Mouse (Mus musculus) stomach, embryonic 16.5 days (tissue): ENCODE results near the gene Hic2. TPM values are rescaled to one million over a fixed set of nuclear protein-coding genes. Genes with fewer than 3 reads are reported as not detected.

ENCODE experiments used
- ATAC-seq: fragments of 200-750 bp; cut with Nextera tagmentation; 2 replicates; pipeline ENCODE4 v1.8.0; 2017; ENCODE audit warnings: moderate number of reproducible peaks, moderate TSS enrichment; ENCODE audit not compliant: insufficient read depth, low FRiP score
- H3K27ac ChIP-seq: fragments of 300-500 bp; sonication (generic); 2 replicates; pipeline ENCODE4 v1.5.1; 2014; ENCODE audit warnings: low read length
- H3K27me3 ChIP-seq: fragments of 300-500 bp; sonication (generic); 2 replicates; pipeline ENCODE4 v1.6.1; 2014; ENCODE audit warnings: low read length, control low read depth, mixed read lengths; ENCODE audit not compliant: control insufficient read depth, insufficient read depth
- H3K36me3 ChIP-seq: fragments of 300-500 bp; sonication (generic); 2 replicates; pipeline ENCODE4 v1.6.1; 2014; ENCODE audit warnings: low read length; ENCODE audit not compliant: control insufficient read depth, insufficient read depth
- H3K4me1 ChIP-seq: fragments of 300-500 bp; sonication (generic); 2 replicates; pipeline ENCODE4 v1.6.1; 2014; ENCODE audit warnings: low read length, control low read depth, mixed read lengths; ENCODE audit not compliant: control insufficient read depth, insufficient read depth
- H3K4me2 ChIP-seq: fragments of 300-500 bp; sonication (generic); 2 replicates; pipeline ENCODE4 v1.6.1; 2014; ENCODE audit warnings: low read depth, low read length, mixed read lengths
- H3K4me3 ChIP-seq: fragments of 300-500 bp; sonication (generic); replicated peaks from 2 replicates; pipeline ENCODE4 v1.5.1; 2014; ENCODE audit warnings: mild to moderate bottlenecking, low read length
- H3K9ac ChIP-seq: fragments of 300-500 bp; sonication (generic); 2 replicates; pipeline ENCODE4 v1.6.1; 2014; ENCODE audit warnings: low read length
- H3K9me3 ChIP-seq: fragments of 300-500 bp; sonication (generic); replicated peaks from 2 replicates; pipeline ENCODE4 v1.6.1; 2016; ENCODE audit warnings: low read length, control low read depth; ENCODE audit not compliant: control insufficient read depth
- WGBS: fragments of 180-500 bp; shearing (Covaris S2); extraction: QIAGEN DNeasy Blood & Tissue Kit; methylation state at CpG from one replicate; pipeline ENCODE4 v1.1.7; 2014; 5-methylcytosine and 5-hydroxymethylcytosine counted together
- polyA plus RNA-seq: library from polyadenylated mRNA; unstranded; fragments of >200 nt; fragmentation: Nextera tagmentation; extraction: Ambion mirVana; gene quantifications from 2 replicates; pipeline ENCODE4 v1.2.1, GENCODE M21; 2015

Gene Hic2
- polyA plus RNA-seq, 1 experiment from 2014 or later = 4.5 TPM

- no peak for ATAC-seq
- 80% methylated on average over 3 of the region's 3 CpGs for WGBS
- Histone ChIP-seq H3K4me2 (no peak overlapping the region), H3K36me3 (no peaks in the 10 kb centered on the region), H3K27ac (no peak overlapping the region), H3K27me3 (no peaks in the 10 kb centered on the region), H3K9ac (no peak overlapping the region), H3K4me3 (no peak overlapping the region), H3K4me1 (no peaks in the 10 kb centered on the region), H3K9me3 (peaks cover 3% of the 10 kb centered on the region; the same call in 1 of the 2 replicates)
Measured at GRCm38 (mm10) chr16:17266113-17266512, 32.7 kb downstream of the Hic2 start.

GRCm38 (mm10) chr16:17267937-17268336 is 34.6 kb downstream of the Hic2 start:
- Histone ChIP-seq H3K4me3 (no peak overlapping the region), H3K4me2 (no peak overlapping the region), H3K4me1 (no peaks in the 10 kb centered on the region), H3K9me3 (peaks cover 3% of the 10 kb centered on the region; the same call in 1 of the 2 replicates), H3K36me3 (no peaks in the 10 kb centered on the region), H3K27me3 (no peaks in the 10 kb centered on the region), H3K27ac (no peak overlapping the region), H3K9ac (no peak overlapping the region)
- ATAC-seq = peak; percentile 81; the same call in 1 of the 2 replicates
- WGBS = 32% methylated on average over 5 of the region's 5 CpGs

GRCm38 (mm10) chr16:17269872-17270271 is 36.5 kb downstream of the Hic2 start:
- H3K36me3 ChIP-seq = no peaks in the 10 kb centered on the region
- no peaks in the 10 kb centered on the region for H3K4me1 ChIP-seq
- H3K9me3 ChIP-seq = peaks cover 3% of the 10 kb centered on the region; the same call in 1 of the 2 replicates
- H3K9ac ChIP-seq = no peak overlapping the region
- no peak overlapping the region for H3K4me3 ChIP-seq
- no peak for ATAC-seq
- H3K27ac ChIP-seq = no peak overlapping the region
- 86% methylated on average over 5 of the region's 5 CpGs for WGBS
- no peak overlapping the region for H3K4me2 ChIP-seq
- no peaks in the 10 kb centered on the region for H3K27me3 ChIP-seq

GRCm38 (mm10) chr16:17271124-17271523 is 37.8 kb downstream of the Hic2 start:
- H3K4me1 ChIP-seq = no peaks in the 10 kb centered on the region
- no peak for ATAC-seq
- no peak overlapping the region for H3K4me2 ChIP-seq
- H3K36me3 ChIP-seq = no peaks in the 10 kb centered on the region
- no peak overlapping the region for H3K27ac ChIP-seq
- H3K9me3 ChIP-seq = peaks cover 3% of the 10 kb centered on the region; the same call in 1 of the 2 replicates
- no peaks in the 10 kb centered on the region for H3K27me3 ChIP-seq
- no peak overlapping the region for H3K4me3 ChIP-seq
- WGBS = 69% methylated on average over 4 of the region's 4 CpGs
- no peak overlapping the region for H3K9ac ChIP-seq

GRCm38 (mm10) chr16:17271856-17272255 is 38.5 kb downstream of the Hic2 start:
- no peak overlapping the region for H3K4me2 ChIP-seq
- 75% methylated on average over 6 of the region's 6 CpGs for WGBS
- H3K36me3 ChIP-seq = no peaks in the 10 kb centered on the region
- peaks cover 3% of the 10 kb centered on the region; the same call in 1 of the 2 replicates for H3K9me3 ChIP-seq
- H3K4me1 ChIP-seq = peaks cover 5% of the 10 kb centered on the region
- H3K27me3 ChIP-seq = peaks cover under 1% of the 10 kb centered on the region; the same call in 1 of the 2 replicates
- H3K4me3 ChIP-seq = no peak overlapping the region
- ATAC-seq = no peak
- H3K9ac ChIP-seq = no peak overlapping the region
- no peak overlapping the region for H3K27ac ChIP-seq

GRCm38 (mm10) chr16:17275721-17276120 is 42.3 kb downstream of the Hic2 start, which contains the start of gene Tmem191c:
Tmem191c (plus strand) TSS chr16:17276077.
- peaks cover 15% of the 10 kb centered on the region for H3K27me3 ChIP-seq
- peak within 1 kb of the TSS; percentile 99 for H3K4me2 ChIP-seq
- H3K9ac ChIP-seq = peak within 1 kb of the TSS; percentile 73
- H3K4me1 ChIP-seq = peaks cover 18% of the 10 kb centered on the region
- H3K9me3 ChIP-seq = peaks cover 2% of the 10 kb centered on the region; the same call in 1 of the 2 replicates
- H3K27ac ChIP-seq = peak within 1 kb of the TSS; percentile 53
- no peaks in the 10 kb centered on the region for H3K36me3 ChIP-seq
- no peak for ATAC-seq
- WGBS = 58% methylated on average over 7 of the region's 7 CpGs
- H3K4me3 ChIP-seq = peak within 1 kb of the TSS; percentile 65

- peak overlapping the region; percentile 73 for H3K9ac ChIP-seq
- H3K27me3 ChIP-seq = peaks cover 15% of the 10 kb centered on the region
- ATAC-seq = peak; percentile 88
- peak overlapping the region; percentile 99 for H3K4me2 ChIP-seq
- H3K9me3 ChIP-seq = no peaks in the 10 kb centered on the region
- peak overlapping the region; percentile 53 for H3K27ac ChIP-seq
- no peaks in the 10 kb centered on the region for H3K36me3 ChIP-seq
- WGBS = under 1% methylated on average over 62 of the region's 62 CpGs
- H3K4me1 ChIP-seq = peaks cover 18% of the 10 kb centered on the region
- peak overlapping the region; percentile 65 for H3K4me3 ChIP-seq
Measured at GRCm38 (mm10) chr16:17276164-17277151, 43.1 kb downstream of the Hic2 start.

- H3K36me3 ChIP-seq = peaks cover 5% of the 10 kb centered on the region; the same call in 1 of the 2 replicates
- no peaks in the 10 kb centered on the region for H3K9me3 ChIP-seq
- no peak overlapping the region for H3K27ac ChIP-seq
- peak overlapping the region; percentile 73 for H3K9ac ChIP-seq
- H3K4me1 ChIP-seq = peaks cover 18% of the 10 kb centered on the region
- peaks cover 15% of the 10 kb centered on the region for H3K27me3 ChIP-seq
- H3K4me3 ChIP-seq = peak overlapping the region; percentile 65
- WGBS = 6% methylated on average over 61 of the region's 61 CpGs
- peak overlapping the region; percentile 99 for H3K4me2 ChIP-seq
- no peak for ATAC-seq
Measured at GRCm38 (mm10) chr16:17277342-17278211, 44.2 kb downstream of the Hic2 start.
